Mouse (Mus musculus) heart, postnatal 0 days (tissue): ENCODE measurements around the gene Tet3.

Experiments
- CTCF ChIP-seq: IDR thresholded peaks from 2 replicates; pipeline ENCODE4 v1.5.1; 2016; ENCODE audit warnings: antibody characterized with exemption, control low read depth, low read depth
- EP300 ChIP-seq: IDR thresholded peaks from 2 replicates; pipeline ENCODE4 v1.6.1; 2016; ENCODE audit warnings: antibody characterized with exemption, low read depth

- TF ChIP-seq CTCF (no peak), EP300 (no peak)
Observed at GRCm38 (mm10) chr6:83475431-83475830, 16.5 kb upstream of the Tet3 start.
